Mouse (Mus musculus): Measurements from ENCODE around the gene Nfatc4.

- TF ChIP-seq CTCF (IDR thresholded peaks at IDR 0.05; ENCODE audit: low read depth, low read length) (no peak), GATA1 (IDR thresholded peaks at IDR 0.05; ENCODE audit: borderline replicate concordance, low read length) (no peak), TAL1 (conservative IDR thresholded peaks at IDR 0.05; ENCODE audit: low read depth, low read length) (no peak)
These were observed 35.2 kb upstream of the Nfatc4 start for GRCm38 (mm10) chr14:55787731-55788130.

Measured in G1E (cell line).